ENCODE assay signal across 10 mouse cellular contexts in the genomic region with DNA sequence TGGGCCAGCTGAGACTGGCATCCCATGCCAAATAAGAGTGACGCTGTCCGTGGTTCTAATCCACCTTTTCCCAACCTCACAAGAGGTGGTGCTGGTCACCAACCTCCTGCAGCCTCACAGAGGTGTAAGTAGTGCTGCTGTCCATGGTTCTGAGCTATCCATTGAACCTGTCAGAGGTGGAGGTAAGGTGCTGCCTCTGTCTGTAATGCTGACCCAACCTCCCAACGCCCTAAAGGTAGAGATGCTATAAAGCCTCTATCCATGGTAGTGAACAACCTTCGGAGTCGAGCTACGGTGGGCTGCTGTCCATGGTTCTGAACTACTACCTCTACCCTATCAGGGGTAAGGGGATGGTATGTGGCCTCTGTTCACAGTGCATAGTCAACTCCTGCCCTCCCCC. TPM values are rescaled to one million over a fixed set of nuclear protein-coding genes. Genes with fewer than 3 reads are reported as not detected.
A peak's percentile ranks its signal among the peaks of the same experiment; 100 is the strongest.
DNase-seq lines count a peak whose midpoint lies in the region; ATAC-seq lines count a peak whose summit lies in the region.
"Had no signal": no experiment of that assay in that cellular context is flagged by ENCODE, and none has a peak within 500 bp of the region (broad histone marks: within the 10 kb centered on the region; RNA-seq: fewer than 3 reads in every experiment).

No protein-coding gene starts in this region.

- H3K9ac ChIP-seq in embryonic facial prominence, embryonic 13.5 days, result no peak overlapping the region
- H3K9ac ChIP-seq in limb, embryonic 11.5 days (ENCODE audit: low read length), result no peak overlapping the region
- H3K9ac ChIP-seq: liver, embryonic 15.5 days had no signal

- no peaks in the 10 kb centered on the region for H3K9me3 ChIP-seq in embryonic facial prominence, embryonic 13.5 days
- H3K9me3 ChIP-seq in limb, embryonic 11.5 days (ENCODE audit: control insufficient read depth, low read length), result no peaks in the 10 kb centered on the region
- H3K9me3 ChIP-seq: liver, embryonic 15.5 days had no signal

- 17% methylated on average over 6 of the region's 6 CpGs for WGBS in embryonic facial prominence, embryonic 13.5 days
- WGBS in limb, embryonic 11.5 days, result 17% methylated on average over 6 of the region's 6 CpGs

- H3K36me3 ChIP-seq in embryonic facial prominence, embryonic 13.5 days, result no peaks in the 10 kb centered on the region
- H3K36me3 ChIP-seq in limb, embryonic 11.5 days (ENCODE audit: control insufficient read depth, insufficient read depth, low read length), result no peaks in the 10 kb centered on the region
- H3K36me3 ChIP-seq: liver, embryonic 15.5 days had no signal

- H3K4me1 ChIP-seq in embryonic facial prominence, embryonic 13.5 days, result no peaks in the 10 kb centered on the region
- no peaks in the 10 kb centered on the region for H3K4me1 ChIP-seq in limb, embryonic 11.5 days (ENCODE audit: control insufficient read depth, insufficient read depth, low read length)
- H3K4me1 ChIP-seq: liver, embryonic 15.5 days had no signal

- DNase-seq in adrenal gland, postnatal 10 days, result peak; percentile 47
- no peak for DNase-seq in adrenal gland, adult 2 months
- DNase-seq in 3T3-L1 (ENCODE audit: low read depth, low spot score), result peak; percentile 21
- DNase-seq in limb, embryonic 11.5 days (ENCODE audit: low spot score), result peak; percentile 84
- DNase-seq in left cerebral cortex, adult 8-10 months (ENCODE audit: low spot score in 2 of 2), result no peak
- DNase-seq in cerebellum, adult 11 months, result no peak
- DNase-seq: cerebellum, postnatal 36 days had no signal

- no peaks in the 10 kb centered on the region for H3K27me3 ChIP-seq in embryonic facial prominence, embryonic 13.5 days
- H3K27me3 ChIP-seq in limb, embryonic 11.5 days (ENCODE audit: control insufficient read depth, insufficient read depth, low read length), result no peaks in the 10 kb centered on the region
- H3K27me3 ChIP-seq: liver, embryonic 15.5 days had no signal

- H3K27ac ChIP-seq in embryonic facial prominence, embryonic 13.5 days, result no peak overlapping the region
- H3K27ac ChIP-seq in limb, embryonic 11.5 days (replicated peaks; ENCODE audit: low read depth, low read length), result no peak overlapping the region
- H3K27ac ChIP-seq: liver, embryonic 15.5 days had no signal

- no peak overlapping the region for H3K4me2 ChIP-seq in embryonic facial prominence, embryonic 13.5 days
- no peak overlapping the region for H3K4me2 ChIP-seq in limb, embryonic 11.5 days (ENCODE audit: low read depth, severe bottlenecking)
- H3K4me2 ChIP-seq: liver, embryonic 15.5 days had no signal

- H3K4me3 ChIP-seq in embryonic facial prominence, embryonic 13.5 days, result no peak overlapping the region
- no peak overlapping the region for H3K4me3 ChIP-seq in limb, embryonic 11.5 days (ENCODE audit: low read depth, low read length)
- H3K4me3 ChIP-seq: liver, embryonic 15.5 days had no signal

- ATAC-seq in embryonic facial prominence, embryonic 13.5 days (ENCODE audit: insufficient number of reproducible peaks, insufficient read depth, low FRiP score, low TSS enrichment, low read depth), result peak; percentile 37; the same call in 1 of the 2 replicates
- ATAC-seq in limb, embryonic 11.5 days (ENCODE audit: insufficient number of reproducible peaks, low FRiP score, low TSS enrichment, low read depth), result peak; percentile 65
- ATAC-seq in CD4-positive, CD25-positive, alpha-beta regulatory T cell, adult 4 months, result no peak

RNA-seq across cellular contexts. Expression of gene Tunar, which starts 11.5 kb away (rescaled TPM):
- under 1 TPM; 0.21 to 0.57 TPM for total RNA-seq in adrenal gland, postnatal 10 days (2021)
- under 1 TPM; 0.32 to 0.41 TPM for total RNA-seq in adrenal gland, adult 2 months (2021)
- 0.36 and 0.54 TPM in 2 replicates for polyA plus RNA-seq in adrenal gland, adult 2 months (2012; rRNA removed)
- 0.18 and 0.25 TPM in 2 replicates for polyA plus RNA-seq in embryonic facial prominence, embryonic 13.5 days (2015; fragmentation: Nextera tagmentation; extraction: Ambion mirVana)
- 0.20 and 0.27 TPM in 2 replicates for polyA plus RNA-seq in limb, embryonic 11.5 days (2014; fragmentation: Nextera tagmentation; extraction: Ambion mirVana)
- total RNA-seq in left cerebral cortex, adult 8-10 months (2022), result 10 to 100 TPM in 1 of 4 experiments, 1 to 10 TPM in 3; 9.0 to 10.2 (median 9.4) TPM
- not detected for polyA plus RNA-seq in CD4-positive, CD25-positive, alpha-beta regulatory T cell, adult 4 months (2017; shearing (Covaris generic))

Comparison
In these comparisons a context has a peak if more than half of its experiments do, and no peak if none do; other contexts are left out.
1. DNase-seq: peak in adrenal gland, postnatal 10 days (single experiment), 3T3-L1 (single experiment) and limb, embryonic 11.5 days (single experiment); none in adrenal gland, adult 2 months (single experiment), left cerebral cortex, adult 8-10 months (0 of 2) and cerebellum, adult 11 months (single experiment).